In genomic region chr3:100485390-100486132, GRCm38 (mm10) we compare ENCODE assay signal across 10 mouse cellular contexts. TPM values are rescaled to one million over a fixed set of nuclear protein-coding genes. Genes with fewer than 3 reads are reported as not detected.
DNase-seq lines count a peak whose midpoint lies in the region; ATAC-seq and TF ChIP-seq lines count a peak whose summit lies in the region.
"Had no signal": no experiment of that assay in that cellular context is flagged by ENCODE, and none has a peak within 500 bp of the region (broad histone marks: within the 10 kb centered on the region; RNA-seq: fewer than 3 reads in every experiment).

No protein-coding gene starts in this region.

- H3K4me2 ChIP-seq in lung, embryonic 14.5 days = peak overlapping the region; percentile 33; the same call in 1 of the 2 replicates
- peak overlapping the region; percentile 96 for H3K4me2 ChIP-seq in liver, postnatal 0 days (ENCODE audit: low read depth, low read length)
- H3K4me2 ChIP-seq in midbrain, embryonic 13.5 days (replicated peaks) = no peak overlapping the region

- peaks cover 42% of the 10 kb centered on the region for H3K27me3 ChIP-seq in heart, embryonic 10.5 days (ENCODE audit: insufficient read depth, poor library complexity, severe bottlenecking)
- H3K27me3 ChIP-seq in lung, embryonic 14.5 days (ENCODE audit: insufficient read depth, low read length) = peaks cover 13% of the 10 kb centered on the region; the same call in 1 of the 2 replicates
- peaks cover 10% of the 10 kb centered on the region; the same call in 1 of the 2 replicates for H3K27me3 ChIP-seq in liver, postnatal 0 days (ENCODE audit: insufficient read depth, low read length)
- peaks cover 48% of the 10 kb centered on the region for H3K27me3 ChIP-seq in midbrain, embryonic 13.5 days

- peak overlapping the region; percentile 13; the same call in 1 of the 2 replicates for H3K27ac ChIP-seq in heart, embryonic 10.5 days
- H3K27ac ChIP-seq in lung, embryonic 14.5 days (ENCODE audit: low read depth) = no peak overlapping the region
- peak overlapping the region; percentile 99 for H3K27ac ChIP-seq in liver, postnatal 0 days (ENCODE audit: low read depth)
- no peak overlapping the region for H3K27ac ChIP-seq in midbrain, embryonic 13.5 days
- H3K27ac ChIP-seq: forebrain, embryonic 10.5 days had no signal

- 48% methylated on average over 11 of the region's 11 CpGs for WGBS in heart, embryonic 10.5 days
- WGBS in lung, embryonic 14.5 days = 40% methylated on average over 11 of the region's 11 CpGs
- 53% methylated on average over 11 of the region's 11 CpGs for whole genome bisulfite sequencing in liver, postnatal 0 days (ENCODE audit: insufficient replicate concordance)
- 44% methylated on average over 11 of the region's 11 CpGs for WGBS in midbrain, embryonic 13.5 days

- no peaks in the 10 kb centered on the region for H3K9me3 ChIP-seq in heart, embryonic 10.5 days
- no peaks in the 10 kb centered on the region for H3K9me3 ChIP-seq in lung, embryonic 14.5 days (ENCODE audit: low read depth, low read length)
- no peaks in the 10 kb centered on the region for H3K9me3 ChIP-seq in liver, postnatal 0 days (ENCODE audit: low read length)
- H3K9me3 ChIP-seq in midbrain, embryonic 13.5 days = no peaks in the 10 kb centered on the region
- H3K9me3 ChIP-seq: forebrain, embryonic 10.5 days had no signal

- no peak for TF ChIP-seq CTCF in lung, embryonic 14.5 days (IDR thresholded peaks at IDR 0.05; ENCODE audit: low read depth)
- no peak for TF ChIP-seq CTCF in liver, postnatal 0 days (IDR thresholded peaks at IDR 0.05; ENCODE audit: low read depth)

- TF ChIP-seq EP300 in liver, postnatal 0 days (IDR thresholded peaks at IDR 0.05; ENCODE audit: low read depth) = no peak

- intact Hi-C loops in heart, postnatal 10 days (cut with DNase I) = loop anchor here (10.0 kb wide), 1 partner anchor 199 kb away; the partner anchor contains the start of gene Man1a2

- no peak overlapping the region for H3K4me3 ChIP-seq in heart, embryonic 10.5 days
- no peak overlapping the region for H3K4me3 ChIP-seq in lung, embryonic 14.5 days (ENCODE audit: low read depth, low read length)
- H3K4me3 ChIP-seq in liver, postnatal 0 days (ENCODE audit: low read depth, low read length) = peak overlapping the region; percentile 84
- no peak overlapping the region for H3K4me3 ChIP-seq in midbrain, embryonic 13.5 days (replicated peaks)
- H3K4me3 ChIP-seq: forebrain, embryonic 10.5 days had no signal

- DNase-seq in heart, embryonic 10.5 days (ENCODE audit: low spot score) = peak; percentile 82
- no peak for DNase-seq in heart, postnatal 10 days
- no peak for DNase-seq in lung, embryonic 14.5 days
- DNase-seq in lung, postnatal 14 days = no peak
- DNase-seq in kidney, adult 8-10 months = peak; percentile 26 to 33
- DNase-seq in liver, postnatal 0 days = peak; percentile 30
- no peak for DNase-seq in right cerebral cortex, postnatal 14 days
- DNase-seq: gastrocnemius, postnatal 10 days had no signal

- H3K36me3 ChIP-seq in heart, embryonic 10.5 days = no peaks in the 10 kb centered on the region
- no peaks in the 10 kb centered on the region for H3K36me3 ChIP-seq in lung, embryonic 14.5 days (ENCODE audit: insufficient read depth)
- H3K36me3 ChIP-seq in liver, postnatal 0 days (replicated peaks; ENCODE audit: insufficient read depth, low read length) = 0 out of 2 replicates have a peak, but pooled peaks cover 2% of the 10 kb centered on the region
- H3K36me3 ChIP-seq in midbrain, embryonic 13.5 days = no peaks in the 10 kb centered on the region
- H3K36me3 ChIP-seq: forebrain, embryonic 10.5 days had no signal

- no peak overlapping the region for H3K9ac ChIP-seq in lung, embryonic 14.5 days
- peak overlapping the region; percentile 92 for H3K9ac ChIP-seq in liver, postnatal 0 days (replicated peaks)
- H3K9ac ChIP-seq in midbrain, embryonic 13.5 days (replicated peaks) = no peak overlapping the region

- H3K4me1 ChIP-seq in heart, embryonic 10.5 days = peaks cover 32% of the 10 kb centered on the region
- H3K4me1 ChIP-seq in lung, embryonic 14.5 days (ENCODE audit: insufficient read depth) = no peaks in the 10 kb centered on the region
- peaks cover 38% of the 10 kb centered on the region for H3K4me1 ChIP-seq in liver, postnatal 0 days (ENCODE audit: insufficient read depth)
- H3K4me1 ChIP-seq in midbrain, embryonic 13.5 days (replicated peaks) = peaks cover 29% of the 10 kb centered on the region

- no peak for ATAC-seq in lung, embryonic 14.5 days (ENCODE audit: insufficient read depth)
- no peak for ATAC-seq in liver, postnatal 0 days
- no peak for ATAC-seq in midbrain, embryonic 13.5 days

RNA-seq across cellular contexts. Expression of gene Tent5c, which starts 3.6 kb away (rescaled TPM):
- polyA plus RNA-seq in heart, embryonic 10.5 days (2016; fragmentation: Nextera tagmentation; extraction: Ambion mirVana) = 4.1 and 5.0 TPM in 2 replicates
- total RNA-seq in heart, postnatal 10 days (2021) = 10 to 100 TPM; 20.8 to 44.2 TPM
- 6.9 and 8.7 TPM in 2 replicates for polyA plus RNA-seq in lung, embryonic 14.5 days (2014; fragmentation: Nextera tagmentation; extraction: Ambion mirVana)
- 30.7 and 32.5 TPM in 2 replicates for polyA plus RNA-seq in liver, postnatal 0 days (2015; fragmentation: Nextera tagmentation; extraction: Ambion mirVana)
- polyA plus RNA-seq in midbrain, embryonic 13.5 days (2015; fragmentation: Nextera tagmentation; extraction: Ambion mirVana) = 3.9 and 4.8 TPM in 2 replicates

Comparison
In these comparisons a context has a peak if more than half of its experiments do, and no peak if none do; other contexts are left out.
1. DNase-seq: peak in heart, embryonic 10.5 days (single experiment), kidney, adult 8-10 months (2 of 2) and liver, postnatal 0 days (single experiment); none in heart, postnatal 10 days (0 of 2), lung, embryonic 14.5 days (single experiment), lung, postnatal 14 days (single experiment) and right cerebral cortex, postnatal 14 days (single experiment).
2. H3K27ac ChIP-seq: peak in heart, embryonic 10.5 days (single experiment) and liver, postnatal 0 days (single experiment); none in lung, embryonic 14.5 days (single experiment) and midbrain, embryonic 13.5 days (single experiment).